Mouse (Mus musculus) stomach, embryonic 14.5 days (tissue): ENCODE data around the gene Llgl1. TPM values are rescaled to one million over a fixed set of nuclear protein-coding genes. Genes with fewer than 3 reads are reported as not detected.

ENCODE experiments used
- microRNA-seq: library from miRNA; unstranded; fragments of <30 nt; microRNA quantifications from one replicate; pipeline ENCODE4, GENCODE M21; 2016
- polyA plus RNA-seq: library from polyadenylated mRNA; unstranded; fragments of >200 nt; fragmentation: Nextera tagmentation; extraction: Ambion mirVana; gene quantifications from 2 replicates; pipeline ENCODE4 v1.2.1, GENCODE M21; 2014

Gene Llgl1
- polyA plus RNA-seq, 1 experiment from 2014 or later, result 55.1 TPM

Small RNA genes within 50 kb of the gene (microRNA-seq; reads per million reads assigned to microRNA genes)
- gene Mir5100, result 2.1 reads per million

Other genes starting within 250 kb of the Llgl1 start
- 98.8 and 110 TPM in 2 replicates for gene Drg2, start 245.1 kb upstream of the Llgl1 start, polyA plus RNA-seq
- 0.13 and 0.21 TPM in 2 replicates for gene Myo15, start 230.4 kb upstream of the Llgl1 start, polyA plus RNA-seq
- gene Alkbh5, start 163.3 kb upstream of the Llgl1 start, polyA plus RNA-seq, result 35.1 and 35.3 TPM in 2 replicates
- gene Flii, start 27.5 kb downstream of the Llgl1 start, polyA plus RNA-seq, result 67.6 and 76.2 TPM in 2 replicates
- gene Mief2, start 28.7 kb downstream of the Llgl1 start, polyA plus RNA-seq, result 12.9 and 13.5 TPM in 2 replicates
- gene Top3a, start 77.6 kb downstream of the Llgl1 start, polyA plus RNA-seq, result 13.8 and 14.7 TPM in 2 replicates
- 7.0 and 7.8 TPM in 2 replicates for gene Smcr8, start 77.8 kb downstream of the Llgl1 start, polyA plus RNA-seq
- 65.1 and 66.8 TPM in 2 replicates for gene Shmt1, start 112.0 kb downstream of the Llgl1 start, polyA plus RNA-seq
- gene Dhrs7b, start 130.9 kb downstream of the Llgl1 start, polyA plus RNA-seq, result 36.9 and 37.2 TPM in 2 replicates
- 65.0 and 74.9 TPM in 2 replicates for gene Tmem11, start 179.5 kb downstream of the Llgl1 start, polyA plus RNA-seq
- 14.7 and 16.7 TPM in 2 replicates for gene Natd1, start 215.0 kb downstream of the Llgl1 start, polyA plus RNA-seq
- gene Map2k3, start 232.3 kb downstream of the Llgl1 start, polyA plus RNA-seq, result 79.7 and 80.0 TPM in 2 replicates